Mouse (Mus musculus): Measurements from ENCODE around the gene Snupn.

GRCm38 (mm10) chr9:56996028-56996346 lies 45.3 kb downstream of the Snupn start:
- TF ChIP-seq CTCF (IDR thresholded peaks at IDR 0.05) (no peak), EP300 (IDR thresholded peaks at IDR 0.05; ENCODE audit: insufficient read depth, low read depth, low read length) (no peak)
